Mouse (Mus musculus): Measurements from ENCODE around the gene Lyrm9.
A peak's percentile ranks its signal among the peaks of the same experiment; 100 is the strongest.
"Not testable (repeated sequence)": the region's sequence is repeated elsewhere in the genome, so short reads cannot be mapped to it uniquely, and the experiment has no call there.

Lyrm9 gene

GRCm38 (mm10) chr11:78851871-78852265 lies 25.5 kb downstream of the Lyrm9 start:
- DNase-seq (ENCODE audit: low spot score in 2 of 2) = no peak

GRCm38 (mm10) chr11:78852529-78852928 lies 26.1 kb downstream of the Lyrm9 start:
- DNase-seq (ENCODE audit: low spot score in 2 of 2) = no peak

- peak; percentile 70 to 73 for DNase-seq (ENCODE audit: low spot score in 2 of 2)
Measured at GRCm38 (mm10) chr11:78856310-78856709, 29.9 kb downstream of the Lyrm9 start.

- DNase-seq (ENCODE audit: low spot score in 2 of 2) = no peak
Measured at GRCm38 (mm10) chr11:78857611-78858010, 31.2 kb downstream of the Lyrm9 start.

GRCm38 (mm10) chr11:78863898-78864297 lies 37.5 kb downstream of the Lyrm9 start:
- DNase-seq (ENCODE audit: low spot score in 2 of 2) = no peak

GRCm38 (mm10) chr11:78864567-78865278 lies 38.3 kb downstream of the Lyrm9 start:
- DNase-seq (ENCODE audit: low spot score in 2 of 2) = no peak

GRCm38 (mm10) chr11:78865314-78865713 lies 38.9 kb downstream of the Lyrm9 start:
- no peak for DNase-seq (ENCODE audit: low spot score in 2 of 2)

GRCm38 (mm10) chr11:78866486-78866885 lies 40.1 kb downstream of the Lyrm9 start:
- no peak for DNase-seq (ENCODE audit: low spot score in 2 of 2)

- DNase-seq (ENCODE audit: low spot score in 2 of 2) = no peak
Measured at GRCm38 (mm10) chr11:78867696-78868095, 41.3 kb downstream of the Lyrm9 start.

GRCm38 (mm10) chr11:78869205-78869604 lies 42.8 kb downstream of the Lyrm9 start:
- not testable (repeated sequence) for DNase-seq (ENCODE audit: low spot score in 2 of 2)

GRCm38 (mm10) chr11:78870891-78871290 lies 44.5 kb downstream of the Lyrm9 start:
- DNase-seq (ENCODE audit: low spot score in 2 of 2) = no peak

GRCm38 (mm10) chr11:78872782-78873181 lies 46.4 kb downstream of the Lyrm9 start:
- no peak for DNase-seq (ENCODE audit: low spot score in 2 of 2)

- DNase-seq (ENCODE audit: low spot score in 2 of 2) = no peak
Measured at GRCm38 (mm10) chr11:78879727-78880126, 53.3 kb downstream of the Lyrm9 start.

- no peak for DNase-seq (ENCODE audit: low spot score in 2 of 2)
Measured at GRCm38 (mm10) chr11:78886693-78887092, 60.3 kb downstream of the Lyrm9 start.

GRCm38 (mm10) chr11:78887102-78887971 lies 61.0 kb downstream of the Lyrm9 start:
- DNase-seq (ENCODE audit: low spot score in 2 of 2) = peak; percentile 33 to 76

GRCm38 (mm10) chr11:78889156-78889555 lies 62.8 kb downstream of the Lyrm9 start:
- DNase-seq (ENCODE audit: low spot score in 2 of 2) = no peak
